Mouse (Mus musculus) monocyte, adult 2 months (primary cell): ENCODE measurements around the gene Mical2.

Experiments used
- DNase-seq, 2 experiments: peaks; one replicate each; pipeline ENCODE4 v3.0.0; 2022; ENCODE audit warnings: low spot score in 2 of 2, low read depth in 1 of 2

The Mical2 gene

GRCm38 (mm10) chr7:112390937-112391605 is 165.4 kb downstream of the Mical2 start:
- no peak for DNase-seq

- DNase-seq, result no peak
Observed at GRCm38 (mm10) chr7:112397786-112398185, 172.1 kb downstream of the Mical2 start.

GRCm38 (mm10) chr7:112399425-112400170 is 173.9 kb downstream of the Mical2 start:
- no peak for DNase-seq

- no peak for DNase-seq
Observed at GRCm38 (mm10) chr7:112400175-112400574, 174.5 kb downstream of the Mical2 start.

GRCm38 (mm10) chr7:112405061-112405460 is 179.4 kb downstream of the Mical2 start:
- DNase-seq, result no peak

- DNase-seq, result no peak
Observed at GRCm38 (mm10) chr7:112405578-112405977, 179.9 kb downstream of the Mical2 start.

GRCm38 (mm10) chr7:112407597-112407996 is 181.9 kb downstream of the Mical2 start:
- DNase-seq, result no peak

GRCm38 (mm10) chr7:112409991-112410390 is 184.3 kb downstream of the Mical2 start:
- DNase-seq, result no peak

- no peak for DNase-seq
Observed at GRCm38 (mm10) chr7:112413286-112413685, 187.6 kb downstream of the Mical2 start.

- DNase-seq, result no peak
Observed at GRCm38 (mm10) chr7:112416058-112416526, 190.4 kb downstream of the Mical2 start.

- DNase-seq, result no peak
Observed at GRCm38 (mm10) chr7:112416730-112417513, 191.3 kb downstream of the Mical2 start.

GRCm38 (mm10) chr7:112417598-112417997 is 191.9 kb downstream of the Mical2 start:
- no peak for DNase-seq

GRCm38 (mm10) chr7:112423438-112423837 is 197.8 kb downstream of the Mical2 start:
- no peak for DNase-seq

- DNase-seq, result no peak
Observed at GRCm38 (mm10) chr7:112426811-112427210, 201.2 kb downstream of the Mical2 start.

- DNase-seq, result no peak
Observed at GRCm38 (mm10) chr7:112427357-112428157, 201.9 kb downstream of the Mical2 start, which contains the start of gene Parva. TSS of gene Parva (plus strand) at chr7:112427505.

- DNase-seq, result no peak
Observed at GRCm38 (mm10) chr7:112428158-112428535, 202.5 kb downstream of the Mical2 start.

GRCm38 (mm10) chr7:112439846-112440245 is 214.2 kb downstream of the Mical2 start:
- no peak for DNase-seq

GRCm38 (mm10) chr7:112444152-112444984 is 218.7 kb downstream of the Mical2 start:
- no peak for DNase-seq

GRCm38 (mm10) chr7:112444985-112445367 is 219.3 kb downstream of the Mical2 start:
- no peak for DNase-seq

- no peak for DNase-seq
Observed at GRCm38 (mm10) chr7:112446498-112446897, 220.8 kb downstream of the Mical2 start.
